Mouse (Mus musculus): ENCODE data around the gene Ncdn.

- no peak for TF ChIP-seq CTCF (IDR thresholded peaks at IDR 0.05; ENCODE audit: insufficient read depth, low read depth, low read length)
- no peak for TF ChIP-seq POLR2A (IDR thresholded peaks at IDR 0.05; ENCODE audit: insufficient read depth, low read depth, low read length)
Measured at GRCm38 (mm10) chr4:126734001-126734603, 19.1 kb downstream of the Ncdn start.
